Mouse (Mus musculus) testis, adult 2 months (tissue): ENCODE results near the gene Grid1.

Source experiments
- CTCF ChIP-seq: fragments of 200-500 bp; IDR thresholded peaks from 2 replicates; pipeline ENCODE4 v1.5.1; 2012; ENCODE audit warnings: low read depth, mild to moderate bottlenecking, inconsistent platforms, low read length, moderate library complexity; ENCODE audit not compliant: control insufficient read depth, insufficient read depth, insufficient replicate concordance
- POLR2A ChIP-seq: fragments of 200-500 bp; IDR thresholded peaks from 2 replicates; pipeline ENCODE4 v1.6.1; 2012; ENCODE audit warnings: low read depth, mild to moderate bottlenecking, inconsistent platforms, low read length, moderate library complexity; ENCODE audit not compliant: control insufficient read depth

DNA sequence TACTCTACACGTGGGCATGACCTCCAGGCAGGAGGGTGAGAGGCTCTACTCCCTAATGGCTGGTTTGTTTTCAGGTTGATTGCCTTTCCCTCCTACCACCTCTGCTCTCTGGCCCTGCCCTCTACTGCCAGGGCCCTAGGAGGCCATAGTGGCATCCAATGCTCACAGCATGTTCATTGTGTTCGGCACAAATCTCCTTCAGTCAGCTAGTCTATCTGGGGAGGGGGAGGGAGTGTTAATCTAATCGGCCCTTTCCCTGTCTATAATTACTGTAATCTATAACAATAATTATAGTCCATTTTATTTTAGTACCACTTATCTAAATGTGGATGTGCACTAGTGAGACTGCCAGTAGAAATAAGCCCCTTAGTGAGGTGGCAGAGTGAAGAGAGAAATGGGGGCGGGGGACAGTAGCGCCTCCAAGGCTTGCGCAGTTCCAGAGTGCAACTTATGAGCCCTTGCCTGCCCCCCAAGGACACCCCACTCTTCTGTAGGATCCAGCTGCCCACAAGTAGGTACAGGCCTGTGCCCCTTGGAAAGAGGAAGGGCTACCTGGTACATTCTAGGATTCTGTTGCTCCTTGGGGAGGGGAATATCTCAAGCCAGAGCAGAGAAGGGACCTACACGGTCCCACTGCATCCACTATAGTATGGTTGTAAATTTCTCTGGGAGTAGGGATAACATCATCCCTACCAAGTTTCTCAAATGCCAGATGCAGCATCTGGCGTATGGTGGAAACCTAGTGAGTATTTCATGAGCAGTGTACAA lies 545.5 kb downstream of the Grid1 start:
- TF ChIP-seq POLR2A (no peak), CTCF (no peak)
